Mouse (Mus musculus): ENCODE results near the gene Zfpm1. TPM values are rescaled to one million over a fixed set of nuclear protein-coding genes. Genes with fewer than 3 reads are reported as not detected.
A peak's percentile ranks its signal among the peaks of the same experiment; 100 is the strongest.

The Zfpm1 gene
- polyA plus RNA-seq, 1 experiment from 2014 or later, result 6.1 TPM

GRCm38 (mm10) chr8:122287742-122288141 is 5.8 kb downstream of the Zfpm1 start:
- WGBS, result 72% methylated on average over 8 of the region's 8 CpGs
- H3K4me1 ChIP-seq (ENCODE audit: control insufficient read depth in 2 of 2, insufficient read depth in 2 of 2, low read length in 2 of 2), result peaks cover 73 to 87% of the 10 kb centered on the region in 2 experiments

GRCm38 (mm10) chr8:122288344-122288743 is 6.4 kb downstream of the Zfpm1 start:
- H3K36me3 ChIP-seq (ENCODE audit: control insufficient read depth, insufficient read depth, low read length), result peaks cover 12% of the 10 kb centered on the region
- no peaks in the 10 kb centered on the region for H3K9me3 ChIP-seq (ENCODE audit: control insufficient read depth, low read length)
- peaks cover 78 to 87% of the 10 kb centered on the region in 2 experiments for H3K4me1 ChIP-seq (ENCODE audit: control insufficient read depth in 2 of 2, insufficient read depth in 2 of 2, low read length in 2 of 2)
- no peak overlapping the region for H3K4me3 ChIP-seq (ENCODE audit: control insufficient read depth in 1 of 2, insufficient read depth in 1 of 2, low read depth in 1 of 2, low read length in 2 of 2)
- H3K27me3 ChIP-seq (ENCODE audit: control insufficient read depth, insufficient read depth, low read length), result no peaks in the 10 kb centered on the region
- no peak for ATAC-seq (ENCODE audit: insufficient number of reproducible peaks, insufficient read depth, low FRiP score, low read depth)
- no peak overlapping the region for H3K4me2 ChIP-seq (ENCODE audit: low read length)
- no peak overlapping the region; the same call in 1 of the 2 replicates for H3K9ac ChIP-seq (ENCODE audit: low read length)
- WGBS, result 66% methylated on average over 3 of the region's 3 CpGs
- peak overlapping the region in 1 of 2 experiments; percentile 29; a peak in 1 of 4 replicates for H3K27ac ChIP-seq (replicated peaks in 1 of 2; ENCODE audit: control insufficient read depth in 1 of 2, insufficient read depth in 1 of 2, low read depth in 2 of 2, low read length in 2 of 2)

More at GRCm38 (mm10) chr8:122287742-122288141, 5.8 kb downstream of the Zfpm1 start:
- Histone ChIP-seq H3K9ac (ENCODE audit: low read length) (no peak overlapping the region; the same call in 1 of the 2 replicates), H3K4me3 (ENCODE audit: control insufficient read depth in 1 of 2, insufficient read depth in 1 of 2, low read depth in 1 of 2, low read length in 2 of 2) (no peak overlapping the region), H3K27ac (replicated peaks in 1 of 2; ENCODE audit: control insufficient read depth in 1 of 2, insufficient read depth in 1 of 2, low read depth in 2 of 2, low read length in 2 of 2) (peak overlapping the region in 1 of 2 experiments; percentile 29; a peak in 1 of 4 replicates), H3K9me3 (ENCODE audit: control insufficient read depth, low read length) (no peaks in the 10 kb centered on the region), H3K36me3 (ENCODE audit: control insufficient read depth, insufficient read depth, low read length) (peaks cover 11% of the 10 kb centered on the region), H3K27me3 (ENCODE audit: control insufficient read depth, insufficient read depth, low read length) (no peaks in the 10 kb centered on the region), H3K4me2 (ENCODE audit: low read length) (no peak overlapping the region)
- ATAC-seq (ENCODE audit: insufficient number of reproducible peaks, insufficient read depth, low FRiP score, low read depth), result no peak

- Histone ChIP-seq H3K9me3 (ENCODE audit: control insufficient read depth, low read length) (no peaks in the 10 kb centered on the region), H3K4me3 (ENCODE audit: control insufficient read depth in 1 of 2, insufficient read depth in 1 of 2, low read depth in 1 of 2, low read length in 2 of 2) (no peak overlapping the region), H3K9ac (ENCODE audit: low read length) (peak overlapping the region; percentile 47), H3K4me1 (ENCODE audit: control insufficient read depth in 2 of 2, insufficient read depth in 2 of 2, low read length in 2 of 2) (peaks cover 85 to 94% of the 10 kb centered on the region in 2 experiments), H3K27ac (replicated peaks in 1 of 2; ENCODE audit: control insufficient read depth in 1 of 2, insufficient read depth in 1 of 2, low read depth in 2 of 2, low read length in 2 of 2) (peak overlapping the region in 1 of 2 experiments; percentile 66; a peak in 2 of 4 replicates), H3K27me3 (ENCODE audit: control insufficient read depth, insufficient read depth, low read length) (no peaks in the 10 kb centered on the region), H3K4me2 (ENCODE audit: low read length) (peak overlapping the region; percentile 27), H3K36me3 (ENCODE audit: control insufficient read depth, insufficient read depth, low read length) (peaks cover 12% of the 10 kb centered on the region)
- 17% methylated on average over 12 of the region's 12 CpGs for WGBS
- ATAC-seq (ENCODE audit: insufficient number of reproducible peaks, insufficient read depth, low FRiP score, low read depth), result no peak
These were observed 9.1 kb downstream of the Zfpm1 start for GRCm38 (mm10) chr8:122291075-122291474.

- Histone ChIP-seq H3K27me3 (ENCODE audit: control insufficient read depth, insufficient read depth, low read length) (no peaks in the 10 kb centered on the region), H3K36me3 (ENCODE audit: control insufficient read depth, insufficient read depth, low read length) (peaks cover 12% of the 10 kb centered on the region), H3K9me3 (ENCODE audit: control insufficient read depth, low read length) (no peaks in the 10 kb centered on the region), H3K27ac (replicated peaks in 1 of 2; ENCODE audit: control insufficient read depth in 1 of 2, insufficient read depth in 1 of 2, low read depth in 2 of 2, low read length in 2 of 2) (peak overlapping the region in 1 of 2 experiments; percentile 66; a peak in 2 of 4 replicates), H3K9ac (ENCODE audit: low read length) (peak overlapping the region; percentile 47), H3K4me3 (ENCODE audit: control insufficient read depth in 1 of 2, insufficient read depth in 1 of 2, low read depth in 1 of 2, low read length in 2 of 2) (no peak overlapping the region), H3K4me2 (ENCODE audit: low read length) (peak overlapping the region; percentile 27), H3K4me1 (ENCODE audit: control insufficient read depth in 2 of 2, insufficient read depth in 2 of 2, low read length in 2 of 2) (peaks cover 89 to 94% of the 10 kb centered on the region in 2 experiments)
- ATAC-seq (ENCODE audit: insufficient number of reproducible peaks, insufficient read depth, low FRiP score, low read depth), result no peak
- 49% methylated on average over 10 of the region's 10 CpGs for WGBS
These were observed 9.6 kb downstream of the Zfpm1 start for GRCm38 (mm10) chr8:122291549-122291948.

- no peaks in the 10 kb centered on the region for H3K9me3 ChIP-seq (ENCODE audit: control insufficient read depth, low read length)
- no peak for ATAC-seq (ENCODE audit: insufficient number of reproducible peaks, insufficient read depth, low FRiP score, low read depth)
- H3K4me2 ChIP-seq (ENCODE audit: low read length), result no peak overlapping the region
- H3K36me3 ChIP-seq (ENCODE audit: control insufficient read depth, insufficient read depth, low read length), result peaks cover 6% of the 10 kb centered on the region; the same call in 1 of the 2 replicates
- peak overlapping the region; percentile 35 to 92 for H3K27ac ChIP-seq (replicated peaks in 1 of 2; ENCODE audit: control insufficient read depth in 1 of 2, insufficient read depth in 1 of 2, low read depth in 2 of 2, low read length in 2 of 2)
- H3K4me3 ChIP-seq (ENCODE audit: control insufficient read depth in 1 of 2, insufficient read depth in 1 of 2, low read depth in 1 of 2, low read length in 2 of 2), result no peak overlapping the region
- H3K27me3 ChIP-seq (ENCODE audit: control insufficient read depth, insufficient read depth, low read length), result no peaks in the 10 kb centered on the region
- H3K4me1 ChIP-seq (ENCODE audit: control insufficient read depth in 2 of 2, insufficient read depth in 2 of 2, low read length in 2 of 2), result peaks cover 91 to 94% of the 10 kb centered on the region in 2 experiments
- H3K9ac ChIP-seq (ENCODE audit: low read length), result 0 out of 2 replicates have a peak overlapping the region, but pooled peaks have one; percentile 0
- 38% methylated on average over 10 of the region's 10 CpGs for WGBS
These were observed 11.5 kb downstream of the Zfpm1 start for GRCm38 (mm10) chr8:122293484-122293883.

- Histone ChIP-seq H3K9ac (ENCODE audit: low read length) (no peak overlapping the region), H3K4me2 (ENCODE audit: low read length) (peak overlapping the region; percentile 30), H3K4me1 (ENCODE audit: control insufficient read depth in 2 of 2, insufficient read depth in 2 of 2, low read length in 2 of 2) (peaks cover 91 to 94% of the 10 kb centered on the region in 2 experiments), H3K27me3 (ENCODE audit: control insufficient read depth, insufficient read depth, low read length) (no peaks in the 10 kb centered on the region), H3K4me3 (ENCODE audit: control insufficient read depth in 1 of 2, insufficient read depth in 1 of 2, low read depth in 1 of 2, low read length in 2 of 2) (no peak overlapping the region), H3K9me3 (ENCODE audit: control insufficient read depth, low read length) (no peaks in the 10 kb centered on the region), H3K27ac (replicated peaks in 1 of 2; ENCODE audit: control insufficient read depth in 1 of 2, insufficient read depth in 1 of 2, low read depth in 2 of 2, low read length in 2 of 2) (peak overlapping the region; percentile 35 to 92), H3K36me3 (ENCODE audit: control insufficient read depth, insufficient read depth, low read length) (peaks cover 6% of the 10 kb centered on the region; the same call in 1 of the 2 replicates)
- ATAC-seq (ENCODE audit: insufficient number of reproducible peaks, insufficient read depth, low FRiP score, low read depth), result peak; percentile 66
- WGBS, result 2% methylated on average over 7 of the region's 7 CpGs
These were observed 12.3 kb downstream of the Zfpm1 start for GRCm38 (mm10) chr8:122294273-122294683.

- Histone ChIP-seq H3K36me3 (ENCODE audit: control insufficient read depth, insufficient read depth, low read length) (peaks cover 6% of the 10 kb centered on the region; the same call in 1 of the 2 replicates), H3K4me2 (ENCODE audit: low read length) (peak overlapping the region; percentile 2; the same call in 1 of the 2 replicates), H3K27ac (replicated peaks in 1 of 2; ENCODE audit: control insufficient read depth in 1 of 2, insufficient read depth in 1 of 2, low read depth in 2 of 2, low read length in 2 of 2) (peak overlapping the region; percentile 79 to 92; a peak in 3 of 4 replicates), H3K4me3 (ENCODE audit: control insufficient read depth in 1 of 2, insufficient read depth in 1 of 2, low read depth in 1 of 2, low read length in 2 of 2) (no peak overlapping the region), H3K9me3 (ENCODE audit: control insufficient read depth, low read length) (no peaks in the 10 kb centered on the region), H3K4me1 (ENCODE audit: control insufficient read depth in 2 of 2, insufficient read depth in 2 of 2, low read length in 2 of 2) (peaks cover 92 to 95% of the 10 kb centered on the region in 2 experiments), H3K27me3 (ENCODE audit: control insufficient read depth, insufficient read depth, low read length) (no peaks in the 10 kb centered on the region), H3K9ac (ENCODE audit: low read length) (peak overlapping the region; percentile 18; the same call in 1 of the 2 replicates)
- ATAC-seq (ENCODE audit: insufficient number of reproducible peaks, insufficient read depth, low FRiP score, low read depth), result no peak
- 27% methylated on average over 9 of the region's 9 CpGs for WGBS
These were observed 13.4 kb downstream of the Zfpm1 start for GRCm38 (mm10) chr8:122295389-122295788.
